Mouse (Mus musculus) lung, postnatal 14 days (tissue): ENCODE data around the gene Tmppe.
"Not testable (repeated sequence)": the region's sequence is repeated elsewhere in the genome, so short reads cannot be mapped to it uniquely, and the experiment has no call there.

Experiments used
- DNase-seq: peaks from one replicate; pipeline ENCODE4 v3.0.0; 2021

Gene Tmppe

GRCm38 (mm10) chr9:114400949-114401684, at the start of gene Tmppe, which contains the start of gene Glb1:
Gene Tmppe (plus strand): TSS chr9:114401105.
Gene Glb1 (plus strand): TSS chr9:114401076.
- peak; percentile 81 for DNase-seq

DNA sequence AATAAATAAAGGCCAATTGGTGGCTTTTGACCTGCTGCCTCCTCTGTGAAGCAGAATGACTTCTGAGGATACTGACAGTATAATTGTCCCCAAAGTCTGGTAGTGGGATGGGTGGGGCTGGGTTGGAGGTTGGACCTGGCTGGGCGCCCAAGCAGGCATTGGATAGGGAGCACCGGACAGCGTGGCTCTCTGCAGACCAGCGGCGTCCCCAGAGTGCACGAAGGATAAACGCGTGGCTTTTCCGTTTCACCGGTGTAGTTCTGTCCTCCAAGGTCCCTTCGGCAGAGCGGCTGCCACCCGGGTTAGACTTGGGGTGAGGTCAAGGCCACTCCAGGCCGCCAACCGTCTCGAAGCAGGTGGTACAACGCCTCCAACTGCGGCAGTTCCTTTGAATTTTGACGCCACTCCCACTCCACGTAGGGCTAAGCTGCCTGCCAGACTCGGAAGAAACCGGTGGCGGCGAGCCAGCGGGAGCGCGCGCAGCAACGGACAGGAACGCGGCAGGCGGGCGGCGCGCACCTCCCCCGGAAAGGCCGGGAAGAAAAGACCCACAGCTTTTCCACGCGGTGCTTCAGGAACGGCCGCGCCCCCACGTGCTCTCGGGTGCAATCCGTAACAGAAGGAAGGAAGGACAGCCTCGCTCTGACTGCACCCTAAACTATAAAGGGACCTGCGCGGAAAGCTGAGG, 33.0 kb upstream of the Tmppe start:
- DNase-seq: peak; percentile 84

DNA sequence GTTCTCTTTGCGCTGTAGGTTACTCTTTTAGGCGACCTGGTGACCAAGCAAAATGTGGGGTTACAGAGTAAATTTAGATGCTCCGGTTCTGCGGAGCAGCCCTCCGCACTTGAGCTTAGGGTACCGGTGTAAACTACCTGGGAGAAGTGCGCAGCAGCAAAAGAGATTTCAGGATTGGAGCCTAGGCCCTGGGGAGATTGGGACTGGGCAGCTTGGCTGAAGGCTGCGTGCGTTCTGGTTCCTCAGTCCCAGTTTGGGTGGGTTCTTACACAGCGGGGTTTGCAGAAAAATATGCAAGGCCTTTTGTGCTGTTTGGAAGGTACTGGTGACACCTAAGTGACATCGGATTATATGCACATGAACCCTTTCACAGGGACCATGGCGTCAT, 32.4 kb upstream of the Tmppe start:
- DNase-seq: no peak

DNA sequence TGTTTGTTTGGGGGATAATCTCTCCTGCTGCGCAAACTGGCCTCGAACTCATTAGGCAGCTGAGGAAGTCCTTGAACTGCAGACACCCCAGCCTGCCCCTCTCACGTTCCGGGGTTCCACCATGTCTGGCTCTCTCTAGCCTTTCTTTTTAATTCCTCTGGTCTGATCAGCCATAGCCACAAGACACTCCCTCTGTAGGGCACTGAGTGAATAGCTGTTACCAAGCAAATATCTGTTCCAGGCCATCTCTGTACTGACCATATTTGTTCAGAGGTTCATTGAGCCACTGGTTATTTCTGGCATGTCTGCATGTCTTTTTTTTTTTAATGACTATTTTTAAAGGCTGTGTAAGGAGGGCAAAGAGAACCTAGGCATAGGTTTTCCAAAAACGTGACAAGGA, 31.5 kb upstream of the Tmppe start:
- not testable (repeated sequence) for DNase-seq

DNA sequence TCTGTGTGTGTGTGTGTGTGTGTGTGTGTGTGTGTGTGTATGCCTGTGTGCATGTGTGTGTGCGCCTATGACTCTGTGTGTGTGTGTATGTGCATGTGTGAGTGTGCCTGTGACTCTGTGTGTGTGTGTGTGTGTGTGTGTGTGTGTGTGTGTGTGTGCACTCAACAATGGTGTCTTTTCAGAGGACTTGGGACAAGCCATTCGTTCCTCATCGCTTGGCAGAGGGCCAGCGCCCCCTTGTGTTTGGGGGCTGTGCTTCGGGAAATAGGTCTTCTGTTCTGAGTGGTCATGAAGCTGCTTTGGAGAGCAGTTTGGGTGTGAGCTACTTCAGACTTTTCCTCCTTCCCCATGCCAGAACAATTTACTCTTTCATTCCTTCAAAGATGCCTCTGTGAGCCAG, 29.2 kb upstream of the Tmppe start:
- DNase-seq: not testable (repeated sequence)

DNA sequence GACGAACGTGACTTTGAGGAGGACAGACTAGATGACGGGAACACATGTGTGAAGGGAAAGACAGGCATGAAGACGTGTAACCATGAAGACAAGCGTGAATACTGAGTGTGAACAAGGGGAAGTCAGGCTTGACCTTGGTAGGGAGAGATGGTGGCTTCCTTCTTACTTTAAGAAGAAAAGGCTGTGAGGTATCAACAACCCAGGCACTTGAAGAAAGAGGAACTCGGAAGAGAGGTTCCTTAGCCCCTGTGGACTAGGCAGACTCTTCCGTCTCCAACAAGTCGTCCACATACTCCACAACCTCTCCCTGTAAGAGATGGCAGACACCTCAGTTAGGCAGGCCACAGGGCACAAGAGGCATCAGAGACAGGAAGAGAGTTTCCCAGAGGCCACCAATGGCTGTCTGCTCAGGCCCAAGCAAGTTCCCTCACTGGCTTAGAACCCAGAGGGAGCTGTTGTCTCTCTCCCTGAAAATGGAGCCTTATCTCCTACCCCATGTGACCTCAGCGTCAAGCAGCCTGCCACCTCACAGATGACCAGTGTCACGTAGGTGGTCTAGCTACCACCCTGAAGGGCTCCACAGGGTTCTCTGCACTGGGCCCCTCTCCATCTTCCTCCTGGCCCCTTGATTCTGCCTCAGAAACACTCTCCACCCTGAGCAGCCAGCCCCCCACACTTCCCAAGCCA, 25.5 kb upstream of the Tmppe start:
- no peak for DNase-seq

GRCm38 (mm10) chr9:114377168-114377567, 23.7 kb upstream of the Tmppe start:
- DNase-seq: no peak

DNA sequence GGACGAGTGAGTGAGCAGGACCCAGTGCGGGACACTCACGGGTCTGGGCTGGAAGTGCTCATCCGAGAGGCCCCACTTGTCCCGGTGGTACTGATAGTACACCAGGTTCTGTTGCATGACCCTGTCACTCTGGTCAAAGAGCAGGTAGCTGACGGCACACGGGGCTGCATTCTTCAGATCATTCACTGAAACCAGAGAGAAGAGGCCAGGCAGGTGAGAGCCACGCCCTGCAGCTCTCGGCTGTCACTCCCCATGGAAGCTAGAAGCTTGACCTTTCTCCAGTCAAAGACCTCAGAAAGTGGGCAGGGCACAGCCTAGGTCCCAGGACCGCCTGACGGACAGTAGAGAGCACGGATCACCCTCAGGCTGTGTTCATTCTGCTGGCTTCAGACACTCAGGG, 21.0 kb upstream of the Tmppe start:
- no peak for DNase-seq

DNA sequence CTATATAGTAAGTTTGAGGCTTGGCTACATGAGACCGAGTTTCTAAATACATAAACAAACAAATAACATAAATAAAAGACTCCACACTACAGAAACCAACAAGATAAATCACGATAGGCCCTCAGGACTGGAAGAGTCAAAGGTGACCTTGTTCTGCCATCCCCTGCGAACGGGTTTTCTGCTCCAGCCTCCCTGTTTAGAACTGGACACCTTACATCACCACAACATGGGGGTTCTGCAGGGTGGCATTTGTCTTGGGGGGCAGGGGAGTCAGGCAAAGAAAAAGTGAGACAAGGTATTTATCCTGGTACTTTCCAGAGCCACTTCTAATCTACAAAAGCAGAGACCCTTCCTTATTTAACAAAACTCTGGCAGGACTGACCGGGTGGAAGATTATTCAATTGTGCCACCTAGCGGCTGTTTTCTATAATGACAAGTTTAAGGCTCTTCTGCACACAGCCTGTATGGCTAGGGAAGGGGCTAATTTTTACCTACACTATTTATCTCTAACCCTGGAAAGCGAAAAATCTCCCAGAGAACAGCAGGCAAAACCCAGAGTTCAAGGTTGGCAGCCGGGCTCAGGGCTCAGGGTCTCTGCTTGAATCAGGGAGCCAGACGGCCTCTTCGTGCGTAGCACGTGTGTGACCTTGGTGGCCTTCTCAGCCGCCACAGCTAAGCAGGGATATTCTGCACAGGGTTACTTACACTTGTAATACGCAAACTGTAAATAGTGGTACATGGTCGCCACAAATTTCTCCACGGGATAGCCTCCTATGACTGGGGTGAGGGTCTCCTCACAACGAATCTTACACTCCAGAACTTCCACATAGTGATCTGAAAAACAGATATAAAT, 19.8 kb upstream of the Tmppe start:
- DNase-seq: peak; percentile 46

DNA sequence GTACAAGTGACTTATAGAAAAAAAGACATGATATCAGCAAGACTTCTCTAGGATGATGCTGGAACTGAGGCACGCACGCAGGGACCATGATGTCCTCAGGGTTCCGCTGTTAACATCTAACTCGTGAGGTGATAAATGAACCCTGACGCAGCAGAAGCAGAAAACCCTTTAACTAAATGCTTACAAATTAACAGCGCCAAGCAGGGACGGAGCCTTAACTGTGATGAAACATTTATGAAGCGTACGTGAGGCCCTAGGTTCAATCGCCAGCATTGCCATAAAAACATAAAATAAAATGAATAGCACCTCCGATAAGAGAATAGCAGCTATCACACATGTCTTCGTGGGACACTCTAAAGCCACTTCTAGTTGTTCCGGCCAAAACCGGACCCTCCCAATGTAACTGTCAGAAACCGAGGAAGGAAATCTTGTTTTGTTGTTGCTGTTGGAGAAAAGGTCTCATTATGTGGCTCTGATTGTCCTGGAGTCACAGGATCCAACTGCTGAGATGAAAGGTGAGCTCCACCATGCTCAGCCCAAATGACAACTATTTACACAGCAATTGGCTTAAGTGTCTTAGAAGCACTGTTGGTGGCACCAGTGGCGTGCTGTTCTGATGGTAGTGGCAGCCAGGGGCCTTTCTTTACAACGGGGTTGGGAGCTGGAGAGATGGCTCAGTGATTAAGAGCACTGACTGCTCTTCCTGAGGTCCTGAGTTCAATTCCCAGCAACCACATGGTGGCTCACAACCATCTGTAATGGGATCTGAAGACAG, 17.8 kb upstream of the Tmppe start:
- DNase-seq: no peak

DNA sequence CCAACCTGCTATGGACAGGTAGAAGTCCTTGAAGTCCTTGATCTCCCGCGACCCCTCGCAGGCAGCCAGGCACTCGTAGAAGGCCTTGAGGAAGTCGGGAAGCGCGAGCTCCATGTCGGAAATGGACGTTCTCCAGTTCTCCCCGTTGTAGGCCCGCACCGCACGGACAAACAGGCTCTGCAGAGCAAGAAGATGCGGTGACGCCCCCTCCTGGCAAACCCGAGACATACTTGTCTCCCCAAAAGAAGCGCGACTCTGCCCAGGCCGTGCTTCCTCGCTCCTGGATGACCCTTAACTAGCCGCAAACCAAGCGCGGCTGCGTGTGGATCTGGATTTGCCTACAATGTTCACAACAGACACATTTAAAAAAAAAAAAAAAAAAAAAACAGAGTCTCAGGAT, 16.2 kb upstream of the Tmppe start:
- no peak for DNase-seq

GRCm38 (mm10) chr9:114385160-114385559, 15.7 kb upstream of the Tmppe start:
- no peak for DNase-seq

DNA sequence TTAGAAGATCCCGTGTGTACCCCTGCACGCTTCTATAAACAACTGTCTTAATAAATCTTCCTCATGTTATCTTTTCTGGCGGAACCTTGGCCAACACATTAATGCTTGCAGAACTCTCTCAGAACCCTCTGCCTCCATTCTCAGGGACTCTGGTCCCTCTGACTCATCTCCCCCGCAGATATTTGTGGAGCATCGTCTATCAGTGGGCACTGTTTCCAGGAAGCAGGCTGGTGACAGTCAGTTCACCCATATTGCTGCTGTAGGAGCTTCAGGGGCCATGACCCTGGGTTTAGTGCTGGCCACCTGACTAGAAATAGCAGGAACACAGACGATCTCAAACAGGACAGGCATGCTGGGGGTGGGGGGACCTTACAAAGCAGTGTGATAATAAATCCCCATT, 13.8 kb upstream of the Tmppe start:
- DNase-seq: no peak

- DNase-seq: no peak
Observed at GRCm38 (mm10) chr9:114388288-114388687, 12.6 kb upstream of the Tmppe start.

GRCm38 (mm10) chr9:114388701-114389370, 12.1 kb upstream of the Tmppe start:
- DNase-seq: no peak

DNA sequence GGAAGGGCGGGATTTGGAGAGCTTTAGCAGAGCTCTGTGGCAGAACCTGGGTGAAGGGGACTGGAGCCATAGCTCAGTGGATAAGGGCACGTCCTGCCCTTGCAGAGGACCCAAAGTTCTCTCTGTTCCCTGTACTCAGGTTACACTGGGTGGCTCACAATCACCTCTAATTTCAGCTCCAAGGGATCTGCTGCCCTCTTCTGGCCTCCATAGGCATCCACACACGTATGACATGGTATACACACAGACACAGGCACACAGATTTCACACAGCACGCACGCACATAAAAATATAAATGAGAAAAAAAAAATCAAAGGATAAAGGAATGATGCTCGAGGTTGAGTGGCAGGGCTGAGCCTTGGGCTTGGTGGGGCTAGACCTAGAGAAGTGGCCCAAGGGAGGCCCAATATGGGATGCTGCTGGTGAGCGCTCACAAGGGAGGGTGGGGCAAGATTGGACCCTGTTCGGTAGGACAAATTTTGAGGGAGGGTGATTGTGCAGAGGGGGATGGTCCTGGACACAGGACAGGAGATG, 11.5 kb upstream of the Tmppe start:
- peak; percentile 7 for DNase-seq

DNA sequence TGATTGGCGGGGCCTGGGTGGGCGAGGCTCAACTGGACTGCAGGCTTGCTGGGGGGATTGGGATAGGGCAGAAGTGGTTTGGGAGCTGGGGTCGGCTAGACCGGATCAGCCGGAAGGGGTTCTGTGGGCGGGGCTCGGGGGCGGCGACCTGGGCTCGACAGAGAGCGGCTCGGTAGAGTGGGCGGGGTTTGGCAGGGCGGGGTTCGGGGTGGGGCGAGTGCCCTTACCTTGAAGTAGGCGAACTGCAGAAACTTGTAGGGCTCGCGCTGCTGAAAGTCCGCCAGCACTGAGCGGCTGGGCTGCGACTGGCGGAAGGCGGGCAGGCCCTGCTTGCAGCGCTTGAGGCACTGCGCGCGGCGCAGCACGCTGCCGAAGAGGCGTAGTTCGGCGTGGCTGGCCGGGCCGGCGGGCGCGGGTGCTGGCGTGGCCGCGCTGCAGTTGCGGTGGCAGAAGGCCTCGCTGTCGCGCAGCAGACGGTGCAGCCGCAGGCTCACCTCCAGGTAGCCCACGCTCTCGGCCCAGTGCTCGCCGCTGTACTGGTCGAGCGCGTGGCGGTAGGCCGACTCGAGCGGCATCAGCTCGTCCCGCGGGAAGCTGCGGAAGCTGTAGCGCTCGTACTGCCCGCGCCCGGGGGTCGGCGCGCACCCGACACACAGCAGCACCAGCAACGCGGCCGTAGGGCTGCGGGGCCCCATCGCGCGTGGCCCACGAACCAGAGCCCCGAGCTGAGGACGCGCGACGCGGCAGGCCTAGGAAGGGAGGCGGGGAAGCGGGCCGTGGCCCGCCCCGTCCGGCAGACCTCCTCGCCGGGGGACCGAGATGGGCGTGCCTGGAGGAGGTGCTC, 10.8 kb upstream of the Tmppe start, which contains the start of gene Crtap:
Gene Crtap, minus strand, starts transcription at position 771 of the 844 bp plus-strand sequence.
- peak; percentile 72 for DNase-seq

DNA sequence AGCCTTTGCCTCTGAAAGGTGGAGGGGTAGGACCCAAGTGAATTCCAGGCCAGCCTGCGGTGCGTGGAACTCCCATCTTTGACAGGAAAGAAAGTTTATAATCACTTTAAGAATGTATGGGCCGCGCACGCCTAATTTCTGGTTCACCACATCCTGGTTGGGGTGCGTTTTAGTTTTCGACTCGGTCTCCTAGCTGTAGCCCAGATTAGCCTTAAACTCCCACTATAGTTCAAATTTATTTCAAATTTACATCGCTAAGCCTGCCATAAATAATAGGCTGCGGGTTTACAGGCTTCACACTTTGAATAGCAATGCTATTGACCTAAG, 10.2 kb upstream of the Tmppe start:
- no peak for DNase-seq

- DNase-seq: not testable (repeated sequence)
Observed at GRCm38 (mm10) chr9:114394136-114394535, 6.8 kb upstream of the Tmppe start.

GRCm38 (mm10) chr9:114394677-114395076, 6.2 kb upstream of the Tmppe start:
- DNase-seq: no peak
